Mouse (Mus musculus) embryonic facial prominence, embryonic 15.5 days (tissue): ENCODE measurements around the gene Rhag. TPM values are rescaled to one million over a fixed set of nuclear protein-coding genes. Genes with fewer than 3 reads are reported as not detected.

Source experiments
- ATAC-seq: fragments of 200-750 bp; cut with Nextera tagmentation; 2 replicates; pipeline ENCODE4 v1.8.0; 2017; ENCODE audit warnings: low read depth, moderate TSS enrichment; ENCODE audit not compliant: insufficient number of reproducible peaks, low FRiP score, low TSS enrichment
- H3K27ac ChIP-seq: fragments of 300-500 bp; sonication (generic); replicated peaks from 2 replicates; pipeline ENCODE4 v1.5.1; 2015; ENCODE audit warnings: mild to moderate bottlenecking, inconsistent platforms
- H3K27me3 ChIP-seq: fragments of 300-500 bp; sonication (generic); 2 replicates; pipeline ENCODE4 v1.6.1; 2015; ENCODE audit warnings: inconsistent platforms
- H3K36me3 ChIP-seq: fragments of 300-500 bp; sonication (generic); 2 replicates; pipeline ENCODE4 v1.6.1; 2015; ENCODE audit warnings: mild to moderate bottlenecking, inconsistent platforms
- H3K4me1 ChIP-seq: fragments of 300-500 bp; sonication (generic); 2 replicates; pipeline ENCODE4 v1.6.1; 2015; ENCODE audit warnings: inconsistent platforms
- H3K4me2 ChIP-seq: fragments of 300-500 bp; sonication (generic); replicated peaks from 2 replicates; pipeline ENCODE4 v1.6.1; 2015; ENCODE audit warnings: mild to moderate bottlenecking, inconsistent platforms
- H3K4me3 ChIP-seq: fragments of 300-500 bp; sonication (generic); replicated peaks from 2 replicates; pipeline ENCODE4 v1.5.1; 2015; ENCODE audit warnings: mild to moderate bottlenecking, inconsistent platforms
- H3K9ac ChIP-seq: fragments of 300-500 bp; sonication (generic); 2 replicates; pipeline ENCODE4 v1.6.1; 2015; ENCODE audit warnings: inconsistent platforms
- H3K9me3 ChIP-seq: fragments of 300-500 bp; sonication (generic); replicated peaks from 2 replicates; pipeline ENCODE4 v1.6.1; 2016; ENCODE audit warnings: inconsistent platforms
- WGBS: fragments of 180-500 bp; shearing (Covaris S2); methylation state at CpG from one replicate; pipeline ENCODE4 v1.1.7; 2015; 5-methylcytosine and 5-hydroxymethylcytosine counted together
- polyA plus RNA-seq: library from polyadenylated mRNA; unstranded; fragments of >200 nt; fragmentation: Nextera tagmentation; extraction: Ambion mirVana; gene quantifications from 2 replicates; pipeline ENCODE4 v1.2.1, GENCODE M21; 2015

The Rhag gene
- polyA plus RNA-seq, 1 experiment from 2014 or later, result 0.35 TPM

DNA sequence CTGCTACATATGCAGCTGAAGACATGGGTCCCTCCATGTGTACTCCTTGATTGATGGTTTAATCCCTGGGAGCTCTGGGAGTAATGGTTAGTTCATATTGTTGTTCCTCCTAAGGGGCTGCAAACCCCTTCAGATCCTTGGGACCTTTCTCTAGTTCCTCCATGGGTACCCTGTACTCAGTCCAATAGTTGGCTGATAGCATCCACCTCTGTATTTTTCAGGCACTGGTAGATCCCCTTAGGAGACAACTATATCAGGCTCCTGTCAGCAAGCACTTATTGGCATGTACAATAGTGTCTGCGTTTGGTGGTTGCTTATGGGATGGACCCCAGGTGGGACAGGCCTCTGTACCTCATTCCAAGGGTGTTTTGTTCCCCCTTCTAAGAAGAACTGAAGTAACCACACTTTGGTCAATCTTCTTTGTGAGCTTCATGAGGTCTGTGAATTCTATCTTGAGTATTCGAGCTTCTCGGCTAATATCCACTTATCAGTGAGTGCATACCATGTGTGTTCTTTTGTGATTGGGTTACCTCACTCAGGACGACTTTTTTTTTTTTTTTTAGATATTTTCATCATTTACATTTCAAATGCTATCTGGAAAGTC, 6.5 kb downstream of the Rhag start:
- Histone ChIP-seq H3K27ac (no peak overlapping the region), H3K27me3 (no peaks in the 10 kb centered on the region), H3K9ac (no peak overlapping the region), H3K4me1 (no peaks in the 10 kb centered on the region), H3K9me3 (no peaks in the 10 kb centered on the region), H3K36me3 (no peaks in the 10 kb centered on the region), H3K4me3 (no peak overlapping the region), H3K4me2 (no peak overlapping the region)
- WGBS, result 77% methylated on average over 4 of the region's 4 CpGs
- no peak for ATAC-seq

DNA sequence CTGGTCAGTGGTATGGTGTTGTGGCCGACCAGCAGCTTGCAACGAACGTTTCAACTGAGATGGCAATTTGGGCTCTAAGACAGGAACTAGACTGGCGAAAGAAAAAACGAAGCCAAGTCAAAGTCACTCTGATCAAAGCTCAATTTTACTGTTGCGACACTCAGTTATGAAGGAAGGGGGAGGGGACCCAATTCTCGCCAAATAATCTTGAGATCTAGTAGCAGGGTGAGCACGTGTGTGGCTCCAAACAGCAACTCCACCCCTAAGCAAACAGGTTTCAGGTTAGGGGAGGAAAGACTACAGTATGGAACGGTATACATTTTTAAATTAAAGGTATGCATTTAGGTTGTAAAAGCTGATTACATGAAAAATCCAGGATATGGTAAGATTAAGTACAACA, 10.6 kb downstream of the Rhag start:
- H3K27ac ChIP-seq, result no peak overlapping the region
- WGBS, result 44% methylated on average over 9 of the region's 9 CpGs
- no peak for ATAC-seq
- H3K4me1 ChIP-seq, result no peaks in the 10 kb centered on the region
- H3K36me3 ChIP-seq, result no peaks in the 10 kb centered on the region
- H3K9ac ChIP-seq, result no peak overlapping the region
- H3K4me2 ChIP-seq, result no peak overlapping the region
- H3K4me3 ChIP-seq, result no peak overlapping the region
- no peaks in the 10 kb centered on the region for H3K27me3 ChIP-seq
- H3K9me3 ChIP-seq, result no peaks in the 10 kb centered on the region

DNA sequence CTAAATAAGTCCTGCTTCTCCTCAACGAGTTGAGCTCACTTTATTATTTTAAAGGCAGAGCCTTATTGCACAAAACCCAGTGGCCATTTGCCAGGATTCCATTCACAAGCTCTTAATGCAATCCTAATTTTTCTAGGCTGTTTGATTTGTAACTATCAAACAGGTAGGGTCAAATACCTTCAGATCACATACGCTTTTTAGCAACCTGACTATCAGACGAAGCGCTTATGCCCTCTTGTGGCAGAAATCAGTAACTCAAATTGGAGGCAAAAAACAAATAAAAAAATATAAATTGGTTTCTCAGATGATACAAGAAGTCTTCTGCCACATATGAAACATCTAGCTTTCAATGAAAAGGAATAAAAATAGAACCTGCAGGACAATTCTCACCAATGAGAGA, 12.9 kb downstream of the Rhag start:
- Histone ChIP-seq H3K27ac (no peak overlapping the region), H3K4me3 (no peak overlapping the region), H3K9ac (no peak overlapping the region), H3K27me3 (no peaks in the 10 kb centered on the region), H3K4me2 (no peak overlapping the region), H3K9me3 (no peaks in the 10 kb centered on the region), H3K36me3 (no peaks in the 10 kb centered on the region), H3K4me1 (no peaks in the 10 kb centered on the region)
- ATAC-seq, result no peak
- 16% methylated on average over 4 of the region's 4 CpGs for WGBS

DNA sequence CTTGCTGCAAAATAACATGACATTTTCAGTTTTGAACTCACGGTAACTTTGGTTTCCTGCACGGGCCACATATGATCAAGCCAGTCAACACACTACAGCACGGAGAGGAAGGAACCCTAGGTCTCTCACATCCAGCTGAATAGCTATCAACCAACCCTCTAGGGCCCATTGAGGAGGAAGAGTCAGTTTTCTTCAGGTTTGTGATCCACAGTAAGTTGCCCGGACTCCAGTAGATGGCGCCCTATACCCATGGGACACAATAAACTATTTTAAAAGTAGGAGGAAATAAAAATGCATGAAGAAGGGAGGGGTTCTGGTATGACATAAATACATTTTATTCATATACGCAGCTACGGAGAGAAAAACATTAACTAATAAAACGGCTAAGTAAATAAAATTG, 13.6 kb downstream of the Rhag start:
- no peaks in the 10 kb centered on the region for H3K27me3 ChIP-seq
- 46% methylated on average over 8 of the region's 8 CpGs for WGBS
- no peaks in the 10 kb centered on the region for H3K4me1 ChIP-seq

DNA sequence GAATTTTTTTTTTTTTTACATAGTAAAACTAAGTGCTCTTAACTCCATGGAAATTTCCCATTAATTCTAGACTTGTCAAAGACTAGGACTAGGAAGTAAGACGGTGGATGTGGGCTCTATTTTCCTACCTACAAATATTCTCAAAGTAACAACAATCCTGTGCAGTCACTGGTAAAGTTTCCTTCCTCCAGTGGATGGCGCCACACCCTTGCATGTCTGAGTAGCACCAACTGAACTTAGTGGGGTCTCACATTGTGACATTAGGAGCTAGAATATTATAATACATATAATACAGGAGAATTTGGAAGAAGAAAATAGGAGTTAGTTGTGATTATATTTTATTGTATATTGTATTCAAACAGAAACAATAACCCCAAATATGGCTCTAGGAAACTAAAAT, 20.9 kb downstream of the Rhag start:
- Histone ChIP-seq H3K9me3 (no peaks in the 10 kb centered on the region), H3K36me3 (no peaks in the 10 kb centered on the region), H3K4me3 (no peak overlapping the region), H3K9ac (no peak overlapping the region), H3K4me2 (no peak overlapping the region), H3K4me1 (no peaks in the 10 kb centered on the region), H3K27ac (no peak overlapping the region), H3K27me3 (no peaks in the 10 kb centered on the region)
- ATAC-seq, result no peak
- 56% methylated on average over 2 of the region's 2 CpGs for WGBS

More for the DNA sequence above, 13.6 kb downstream of the Rhag start:
- no peak overlapping the region for H3K9ac ChIP-seq
- no peak overlapping the region for H3K4me2 ChIP-seq
- no peak overlapping the region for H3K27ac ChIP-seq
- H3K4me3 ChIP-seq, result no peak overlapping the region
- no peaks in the 10 kb centered on the region for H3K9me3 ChIP-seq
- no peaks in the 10 kb centered on the region for H3K36me3 ChIP-seq
- ATAC-seq, result no peak

DNA sequence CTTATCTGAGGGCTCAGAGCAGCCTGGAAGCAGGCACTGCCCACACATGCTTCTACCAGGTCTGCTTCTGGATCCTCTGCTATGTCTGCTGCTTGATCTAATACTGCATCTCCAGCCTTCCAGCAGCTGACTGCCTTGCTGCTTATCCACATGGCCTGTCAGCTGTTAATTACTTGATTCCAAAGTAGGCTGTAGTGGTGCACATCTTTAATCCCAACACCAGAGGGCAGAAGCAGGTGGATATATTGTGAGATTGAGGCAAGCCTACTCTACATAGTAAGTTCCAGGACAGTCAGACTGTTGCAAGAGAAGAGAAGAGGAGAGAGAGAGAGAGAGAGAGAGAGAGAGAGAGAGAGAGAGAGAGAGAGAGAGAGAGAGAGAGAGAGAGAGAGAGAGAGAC, 26.4 kb downstream of the Rhag start:
- H3K27me3 ChIP-seq, result no peaks in the 10 kb centered on the region
- no peaks in the 10 kb centered on the region for H3K9me3 ChIP-seq
- no peak overlapping the region for H3K9ac ChIP-seq
- H3K36me3 ChIP-seq, result no peaks in the 10 kb centered on the region
- ATAC-seq, result no peak
- no peak overlapping the region for H3K4me2 ChIP-seq
- no peak overlapping the region for H3K27ac ChIP-seq
- H3K4me3 ChIP-seq, result no peak overlapping the region
- H3K4me1 ChIP-seq, result no peaks in the 10 kb centered on the region

DNA sequence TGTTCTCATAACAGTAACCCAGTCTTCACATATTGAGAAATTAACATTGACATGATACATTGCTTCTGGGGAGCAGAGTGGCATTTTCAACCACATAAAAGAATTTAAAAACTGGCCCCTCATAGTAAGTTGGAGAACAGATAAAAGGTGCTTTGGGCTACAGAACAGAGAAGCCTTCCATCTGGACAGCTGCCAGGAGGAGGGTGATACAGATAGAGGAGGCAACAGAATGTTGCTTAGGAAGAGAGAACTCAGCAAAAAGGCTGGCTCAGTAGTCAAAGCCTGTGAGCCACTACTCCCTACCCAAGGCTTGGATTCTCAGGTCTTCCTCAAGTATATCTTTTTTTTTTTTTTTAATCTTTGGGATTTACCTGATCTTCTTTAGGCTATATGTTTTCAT, 44.1 kb downstream of the Rhag start:
- Histone ChIP-seq H3K36me3 (no peaks in the 10 kb centered on the region), H3K27me3 (no peaks in the 10 kb centered on the region), H3K4me3 (no peak overlapping the region), H3K4me1 (no peaks in the 10 kb centered on the region), H3K9me3 (no peaks in the 10 kb centered on the region), H3K9ac (no peak overlapping the region), H3K27ac (no peak overlapping the region), H3K4me2 (no peak overlapping the region)
- no peak for ATAC-seq

DNA sequence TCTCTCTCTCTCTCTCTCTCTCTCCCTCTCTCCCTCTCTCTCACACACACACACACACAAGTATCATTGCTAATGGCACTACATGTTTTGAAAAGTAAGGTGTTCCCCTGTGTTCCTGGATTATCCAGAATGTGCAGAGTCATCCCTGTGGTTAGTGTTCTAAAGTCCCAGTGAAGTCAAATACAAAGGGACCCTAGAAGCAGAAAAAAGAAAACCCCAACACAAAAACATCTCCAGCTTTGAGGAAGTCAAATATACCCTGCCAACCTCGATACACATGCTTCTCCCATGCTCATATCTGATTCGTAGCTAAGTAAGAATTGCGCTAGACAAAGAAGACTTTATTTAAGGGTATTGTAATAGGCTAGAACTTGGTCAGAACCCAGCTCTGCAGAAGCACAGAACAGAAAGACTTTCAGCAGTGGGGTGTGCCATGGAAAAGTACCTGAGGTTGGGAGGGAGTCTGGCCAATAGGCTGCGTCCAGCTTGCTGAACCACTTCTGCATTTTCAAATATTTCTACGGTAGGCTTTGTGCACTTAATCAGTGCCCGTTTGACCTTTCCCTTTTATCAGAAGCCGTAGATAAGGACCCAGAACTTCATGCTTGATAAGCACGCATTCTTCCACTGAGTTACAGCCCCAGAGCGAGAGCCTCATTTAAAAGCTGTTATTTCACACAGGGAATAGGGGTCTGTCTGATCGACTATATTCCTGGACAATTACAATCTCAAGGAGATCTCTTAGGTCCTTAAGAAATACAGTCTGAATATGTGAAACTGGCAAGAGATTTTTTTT, 58.2 kb downstream of the Rhag start:
- Histone ChIP-seq H3K4me2 (no peak overlapping the region), H3K4me1 (no peaks in the 10 kb centered on the region), H3K4me3 (no peak overlapping the region), H3K27me3 (no peaks in the 10 kb centered on the region), H3K9ac (no peak overlapping the region), H3K36me3 (no peaks in the 10 kb centered on the region), H3K9me3 (no peaks in the 10 kb centered on the region), H3K27ac (no peak overlapping the region)
- no peak for ATAC-seq
- WGBS, result 80% methylated on average over 10 of the region's 10 CpGs

DNA sequence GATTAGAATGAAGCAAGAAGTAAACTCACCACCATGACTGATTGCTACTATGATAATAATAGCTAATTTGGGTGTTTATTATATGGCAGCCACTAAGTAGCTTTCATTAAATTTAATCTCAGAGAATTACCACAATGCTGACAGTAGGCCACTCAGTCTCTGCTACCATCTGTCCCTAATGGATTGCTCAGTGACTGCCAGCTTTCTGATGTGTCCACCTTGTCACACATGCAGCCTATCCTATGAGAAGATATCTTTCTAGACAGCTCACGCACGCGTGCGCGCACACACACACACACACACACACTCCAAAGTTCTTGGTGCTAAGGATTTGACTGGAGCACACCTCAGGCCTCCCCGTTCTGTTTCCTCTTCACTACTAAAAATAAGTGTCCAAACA, 61.7 kb downstream of the Rhag start:
- Histone ChIP-seq H3K27me3 (no peaks in the 10 kb centered on the region), H3K4me2 (no peak overlapping the region), H3K4me1 (peaks cover 3% of the 10 kb centered on the region; the same call in 1 of the 2 replicates), H3K9me3 (no peaks in the 10 kb centered on the region), H3K4me3 (no peak overlapping the region), H3K36me3 (no peaks in the 10 kb centered on the region), H3K9ac (no peak overlapping the region), H3K27ac (no peak overlapping the region)
- ATAC-seq, result no peak
- 92% methylated on average over 6 of the region's 6 CpGs for WGBS

DNA sequence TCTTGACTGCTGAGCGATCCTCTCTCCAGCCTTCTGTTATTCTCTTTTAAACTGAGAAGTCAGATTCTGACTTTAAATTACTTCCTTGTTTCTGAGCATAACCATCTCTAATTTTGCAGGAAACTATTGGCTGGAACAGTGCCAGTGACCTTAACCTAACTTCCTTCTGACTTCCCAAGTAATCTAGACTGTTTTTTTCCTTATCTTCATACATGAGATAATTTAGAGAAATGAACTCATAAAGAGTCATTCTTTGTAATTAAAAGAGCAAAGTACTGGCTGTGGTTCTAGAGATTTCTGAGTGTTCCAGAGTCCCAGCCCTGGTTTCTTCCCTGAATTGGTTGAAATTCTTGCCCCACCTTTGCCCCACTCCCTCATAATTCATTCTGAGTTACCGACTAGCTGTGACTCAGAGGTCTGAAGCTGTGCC, 62.7 kb downstream of the Rhag start:
- WGBS, result 51% methylated on average over 2 of the region's 2 CpGs
- no peaks in the 10 kb centered on the region for H3K36me3 ChIP-seq
- no peaks in the 10 kb centered on the region for H3K27me3 ChIP-seq
- H3K9ac ChIP-seq, result no peak overlapping the region
- H3K4me1 ChIP-seq, result peaks cover 7% of the 10 kb centered on the region; the same call in 1 of the 2 replicates
- ATAC-seq, result no peak
- H3K9me3 ChIP-seq, result no peaks in the 10 kb centered on the region
- H3K27ac ChIP-seq, result no peak overlapping the region
- H3K4me3 ChIP-seq, result no peak overlapping the region
- no peak overlapping the region for H3K4me2 ChIP-seq

DNA sequence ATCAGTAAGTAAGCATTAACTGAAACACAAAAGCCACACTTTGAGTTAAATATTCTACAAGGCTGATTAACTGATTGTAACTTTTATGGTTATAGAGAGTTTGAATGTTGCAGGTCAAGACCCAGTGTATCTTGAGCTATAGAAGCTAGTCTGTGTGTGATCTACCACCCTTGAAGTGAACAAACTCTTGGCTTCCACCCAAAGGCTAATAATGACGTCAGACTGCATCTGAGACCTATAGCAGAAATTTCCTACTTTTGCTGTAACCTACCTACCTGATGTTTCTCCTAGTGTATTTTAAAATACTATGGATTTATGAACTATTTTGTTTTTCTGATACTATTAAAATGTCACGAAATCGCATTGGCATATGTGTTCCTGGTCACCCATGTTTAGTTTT, 63.8 kb downstream of the Rhag start:
- H3K4me2 ChIP-seq, result no peak overlapping the region
- H3K27me3 ChIP-seq, result no peaks in the 10 kb centered on the region
- no peak overlapping the region for H3K27ac ChIP-seq
- no peak overlapping the region for H3K4me3 ChIP-seq
- no peaks in the 10 kb centered on the region for H3K9me3 ChIP-seq
- WGBS, result 89% methylated on average over 3 of the region's 3 CpGs
- H3K36me3 ChIP-seq, result no peaks in the 10 kb centered on the region
- peaks cover 7% of the 10 kb centered on the region; the same call in 1 of the 2 replicates for H3K4me1 ChIP-seq
- ATAC-seq, result no peak
- H3K9ac ChIP-seq, result no peak overlapping the region

DNA sequence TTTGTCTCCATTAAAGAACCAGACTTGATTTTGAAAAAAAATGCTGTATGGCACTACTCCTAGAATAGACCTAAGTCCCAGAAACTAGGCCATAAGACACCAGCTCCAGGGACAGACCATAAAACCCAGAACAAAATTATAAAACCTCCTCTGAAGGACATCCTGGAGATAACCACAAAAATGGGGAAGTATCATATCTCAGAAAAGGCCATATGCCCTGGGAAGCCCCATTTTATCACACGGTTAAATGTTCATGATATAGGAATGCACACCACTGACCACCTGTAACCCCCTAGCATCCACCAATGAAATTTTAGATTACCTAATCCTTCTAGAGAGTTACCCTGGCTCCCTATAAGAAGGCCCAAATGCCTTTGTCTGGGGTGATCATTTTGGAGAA, 64.6 kb downstream of the Rhag start:
- 85% methylated on average over 1 of the region's 1 CpGs for WGBS
- ATAC-seq, result no peak
- Histone ChIP-seq H3K36me3 (no peaks in the 10 kb centered on the region), H3K4me3 (no peak overlapping the region), H3K27me3 (no peaks in the 10 kb centered on the region), H3K4me1 (peaks cover 7% of the 10 kb centered on the region; the same call in 1 of the 2 replicates), H3K4me2 (no peak overlapping the region), H3K9ac (no peak overlapping the region), H3K27ac (no peak overlapping the region), H3K9me3 (no peaks in the 10 kb centered on the region)
